Mouse (Mus musculus): ENCODE data around the gene Glyat. TPM values are rescaled to one million over a fixed set of nuclear protein-coding genes. Genes with fewer than 3 reads are reported as not detected.
"Not testable (repeated sequence)": the region's sequence is repeated elsewhere in the genome, so short reads cannot be mapped to it uniquely, and the experiment has no call there.

The Glyat gene
- polyA plus RNA-seq (2017; shearing (Covaris generic)) = under 1 TPM in 1 of 2 experiments, not detected in 1; 0.19 TPM

GRCm38 (mm10) chr19:12633176-12633575 is at the start of gene Glyat:
Gene Glyat (plus strand): TSS chr19:12633308.
- no peak for ATAC-seq

DNA sequence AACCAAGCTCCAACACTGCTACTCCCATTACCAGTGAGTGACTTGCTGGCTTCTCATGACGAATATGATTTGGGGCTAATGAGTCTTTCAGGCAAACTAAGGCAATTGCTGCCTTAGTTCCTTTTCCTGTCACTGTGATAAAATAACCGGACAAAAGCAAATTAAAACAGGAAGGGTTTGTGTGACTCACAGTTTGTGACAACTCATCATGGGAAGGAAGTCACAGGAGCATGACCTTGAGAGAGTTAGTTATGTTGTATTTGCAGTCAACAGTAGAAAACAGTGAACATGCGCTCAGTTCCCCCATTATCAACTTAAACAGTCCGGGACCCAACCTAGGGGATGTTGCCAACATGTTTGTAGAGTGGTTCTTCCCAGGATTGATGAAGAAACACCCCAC is 47.8 kb upstream of the Glyat start:
- no peak for ATAC-seq

GRCm38 (mm10) chr19:12591908-12592307 is 41.2 kb upstream of the Glyat start:
- peak; percentile 86 for ATAC-seq

GRCm38 (mm10) chr19:12595135-12595529 is 38.0 kb upstream of the Glyat start:
- ATAC-seq = no peak

DNA sequence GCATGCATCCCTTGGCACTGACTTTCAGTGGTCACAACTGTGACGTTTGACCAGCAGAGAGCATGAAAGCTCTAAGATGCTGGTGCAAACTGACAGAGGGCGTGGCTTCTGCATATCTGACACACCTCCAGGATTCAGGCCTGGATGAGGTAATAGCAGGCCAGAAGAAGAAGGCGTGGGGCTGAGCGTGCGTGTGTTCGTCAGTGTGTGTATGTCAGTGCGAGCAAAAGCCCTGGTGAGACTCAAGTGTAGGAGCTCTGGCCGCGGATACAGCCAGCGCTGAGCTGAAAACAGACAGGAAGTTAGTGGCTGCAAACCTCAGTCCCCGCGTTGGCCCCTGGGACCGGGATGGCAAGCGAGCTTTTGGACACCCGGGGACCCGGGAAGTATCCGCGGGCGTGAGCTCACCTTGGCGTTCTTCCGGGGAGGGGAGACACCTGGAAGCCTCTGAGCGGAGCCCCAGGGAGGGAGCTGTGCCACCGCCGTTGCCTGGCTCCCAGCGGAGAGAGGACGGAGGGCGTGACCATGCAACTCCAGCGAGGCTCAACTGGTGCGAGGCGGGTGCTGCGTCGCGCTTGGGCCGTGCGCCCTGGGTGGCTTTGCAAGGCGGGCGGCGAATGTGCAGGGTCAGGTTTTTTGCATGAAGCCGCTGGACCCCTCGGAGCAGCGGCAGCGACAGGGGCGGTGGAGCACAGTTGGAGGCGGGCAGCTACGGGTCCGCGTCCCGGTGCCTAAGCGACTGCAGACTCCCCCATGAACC is 37.4 kb upstream of the Glyat start:
- peak; percentile 76 for ATAC-seq

GRCm38 (mm10) chr19:12596290-12597072 is 36.6 kb upstream of the Glyat start:
- no peak for ATAC-seq

GRCm38 (mm10) chr19:12597073-12597405 is 36.1 kb upstream of the Glyat start:
- ATAC-seq = no peak

DNA sequence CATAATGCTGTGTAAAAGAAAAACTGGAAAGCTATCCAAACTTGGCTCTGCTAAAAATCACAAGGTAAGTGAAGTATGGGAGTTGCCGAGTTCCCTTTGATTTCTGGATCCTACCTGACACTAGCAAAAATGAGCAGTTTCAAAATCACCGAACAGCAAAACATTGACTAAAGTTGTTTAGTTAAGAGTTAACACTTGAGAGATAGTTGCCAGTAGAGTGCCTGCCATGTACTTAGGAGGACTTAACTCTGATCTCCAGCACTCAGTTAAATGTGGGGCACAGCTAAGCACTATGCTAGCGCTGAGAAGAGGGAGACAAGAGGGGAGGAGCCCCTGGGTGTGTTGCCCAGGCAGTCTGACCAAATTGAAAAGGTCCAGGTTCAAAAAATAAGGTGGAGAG is 34.4 kb upstream of the Glyat start:
- ATAC-seq = no peak

GRCm38 (mm10) chr19:12599674-12600073 is 33.4 kb upstream of the Glyat start, which contains the start of gene Gm4952:
Gene Gm4952 (plus strand): TSS chr19:12599974.
- no peak for ATAC-seq

GRCm38 (mm10) chr19:12600684-12601480 is 32.2 kb upstream of the Glyat start:
- ATAC-seq = no peak

DNA sequence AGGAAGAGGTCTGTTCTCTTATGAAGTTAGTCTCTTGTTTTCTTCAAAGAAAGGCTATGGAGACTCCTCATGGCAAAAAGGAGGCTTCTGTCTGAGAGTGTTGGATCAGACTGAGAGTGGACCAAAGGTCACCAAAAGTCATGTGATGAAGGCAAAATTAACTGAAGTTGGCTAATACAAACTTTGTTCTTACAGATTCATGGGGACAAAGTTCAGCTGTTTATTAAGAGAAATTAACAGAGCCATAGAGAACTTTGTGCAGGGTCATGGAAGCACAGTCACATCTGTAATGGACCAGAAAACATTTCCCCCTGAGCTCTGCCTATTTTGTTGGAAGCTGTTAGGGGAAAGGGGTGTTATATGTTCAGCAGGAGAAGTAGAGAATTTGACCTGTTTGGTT is 24.8 kb upstream of the Glyat start:
- no peak for ATAC-seq

- ATAC-seq = no peak
Measured at GRCm38 (mm10) chr19:12613646-12614045, 19.5 kb upstream of the Glyat start.

DNA sequence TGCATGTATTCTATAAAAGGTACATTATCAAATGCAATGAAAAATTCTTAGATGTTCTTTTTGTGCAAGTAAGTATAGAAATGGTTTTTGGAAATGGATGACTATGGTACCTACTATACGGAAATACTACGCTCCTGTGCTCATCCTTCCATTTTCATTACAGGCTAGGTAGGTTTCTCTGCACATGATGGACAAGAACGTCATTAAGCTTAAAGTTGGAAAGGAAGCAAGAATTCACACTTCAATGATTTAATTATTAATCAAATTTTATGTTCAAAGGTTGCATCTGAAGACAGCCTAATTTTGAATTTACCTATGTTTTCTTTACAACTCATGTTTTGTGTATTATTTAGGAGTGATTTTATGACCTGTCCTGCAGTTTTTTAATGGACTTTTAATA is 1.2 kb downstream of the Glyat start:
- ATAC-seq = no peak

- ATAC-seq = no peak
Measured at GRCm38 (mm10) chr19:12634963-12635362, 1.9 kb downstream of the Glyat start.

- no peak for ATAC-seq
Measured at GRCm38 (mm10) chr19:12636863-12637262, 3.8 kb downstream of the Glyat start.

DNA sequence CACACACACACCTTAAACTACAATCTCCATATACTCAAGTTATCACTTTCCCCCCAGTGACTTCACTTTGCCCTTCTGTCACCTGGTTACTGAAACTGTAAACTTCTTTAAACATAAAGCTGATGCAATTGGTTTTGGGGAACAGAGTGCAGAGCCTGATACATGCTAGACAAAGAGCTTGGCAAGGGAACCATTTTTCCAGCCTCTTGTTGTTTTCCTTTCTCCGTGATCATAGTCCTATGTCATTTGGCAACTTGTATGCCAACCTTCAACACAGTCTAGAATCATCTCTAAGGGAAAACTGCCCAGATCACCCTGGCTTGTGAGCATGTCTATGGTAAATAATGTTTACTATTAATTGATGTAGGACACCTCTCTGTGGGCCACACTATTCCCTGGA is 4.9 kb downstream of the Glyat start:
- no peak for ATAC-seq

DNA sequence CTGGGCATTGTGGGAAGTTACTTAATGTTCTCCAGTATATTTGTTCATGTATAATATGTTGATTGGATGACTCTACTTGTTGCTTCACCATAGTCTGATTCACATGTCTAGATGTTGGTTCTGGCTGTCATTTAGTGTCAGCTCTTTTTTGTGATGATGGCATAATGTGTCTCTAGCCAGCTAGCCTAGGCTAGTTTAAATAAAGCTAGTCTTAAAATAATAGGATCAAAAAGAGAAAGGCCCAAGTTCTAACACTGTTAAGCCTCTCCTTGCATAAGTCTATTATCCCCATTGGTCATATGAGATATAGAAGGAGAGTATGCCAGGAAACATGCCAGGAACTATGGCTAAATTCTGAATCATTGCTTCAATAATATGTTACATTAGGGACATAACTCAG is 16.4 kb downstream of the Glyat start:
- no peak for ATAC-seq

DNA sequence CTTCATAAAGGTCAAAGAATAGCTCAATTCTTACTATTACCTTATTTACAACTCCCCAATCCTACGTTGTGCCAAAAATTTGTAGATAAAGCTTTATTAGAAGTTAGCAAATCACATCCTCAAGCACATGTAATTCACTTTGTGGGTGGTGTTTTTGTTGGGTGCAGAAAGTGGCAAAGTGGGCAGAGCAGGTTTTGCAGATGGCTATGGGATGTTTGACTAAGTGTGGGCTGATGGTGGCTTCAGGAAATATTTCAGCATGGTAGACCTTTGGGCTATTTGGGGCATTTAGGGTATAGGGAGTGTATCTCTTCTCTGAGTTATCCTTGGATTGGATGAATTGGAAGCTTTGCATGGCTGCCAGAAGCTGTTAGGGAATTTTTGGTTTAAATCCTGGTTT is 33.0 kb downstream of the Glyat start:
- no peak for ATAC-seq

DNA sequence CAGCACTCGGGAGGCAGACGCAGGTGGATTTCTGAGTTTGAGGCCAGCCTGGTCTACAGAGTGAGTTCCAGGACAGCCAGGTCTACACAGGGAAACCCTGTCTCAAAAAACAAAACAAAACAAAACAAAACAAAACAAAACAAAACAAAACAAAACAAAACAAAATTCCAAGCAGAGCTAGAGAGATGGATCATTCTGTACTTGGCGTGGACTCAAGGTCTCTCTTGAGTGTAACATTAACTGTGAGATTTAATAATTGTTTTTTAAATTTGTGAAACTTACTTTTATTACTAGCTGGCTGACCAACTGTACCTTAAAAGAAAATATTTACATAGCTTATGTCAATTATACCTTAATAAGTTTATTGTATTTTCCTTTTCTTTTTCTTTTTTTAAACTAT is 35.5 kb downstream of the Glyat start:
- not testable (repeated sequence) for ATAC-seq

GRCm38 (mm10) chr19:12670139-12670538 is 37.0 kb downstream of the Glyat start, which contains the start of gene Olfr1442:
Gene Olfr1442 (plus strand): TSS chr19:12670439.
- ATAC-seq = no peak

DNA sequence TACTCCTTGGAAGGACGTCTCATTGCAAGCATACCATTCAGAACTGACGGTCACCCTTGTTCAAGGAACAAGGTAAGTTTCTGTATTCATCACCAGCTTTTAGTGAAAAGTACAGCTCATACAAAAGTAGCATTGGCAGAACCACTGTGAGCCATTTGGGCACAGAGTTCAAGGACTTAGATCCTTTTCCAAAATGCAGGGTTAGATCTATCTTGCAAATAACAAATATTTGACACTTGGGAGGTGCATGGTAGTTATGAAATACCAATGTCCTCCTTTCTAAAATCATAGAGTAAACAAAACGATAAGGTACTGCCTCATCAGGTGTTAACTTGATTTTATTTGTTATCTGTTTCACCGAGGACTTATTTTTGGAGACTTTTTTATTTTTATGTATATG is 37.9 kb downstream of the Glyat start:
- no peak for ATAC-seq

- ATAC-seq = no peak
Measured at GRCm38 (mm10) chr19:12677812-12678211, 44.7 kb downstream of the Glyat start, which contains the start of gene Olfr1443. Gene Olfr1443 (plus strand): TSS chr19:12678112.

- ATAC-seq = no peak
Measured at GRCm38 (mm10) chr19:12684638-12685037, 51.5 kb downstream of the Glyat start.

Data from CD4-positive, CD25-positive, alpha-beta regulatory T cell, adult 4 months (primary cell).